Mouse (Mus musculus) E14TG2a.4 (cell line): ENCODE data around the gene Trappc12.

Experiments
- CTCF ChIP-seq: conservative IDR thresholded peaks from 2 replicates; pipeline ENCODE4 v1.5.1; 2014; ENCODE audit warnings: low read length
- NANOG ChIP-seq: IDR thresholded peaks from 2 replicates; pipeline ENCODE4 v1.6.1; 2014; ENCODE audit warnings: borderline replicate concordance, low read length, mixed read lengths
- POU5F1 ChIP-seq: IDR thresholded peaks from 2 replicates; pipeline ENCODE4 v1.6.1; 2014; ENCODE audit warnings: low read length, borderline replicate concordance

DNA sequence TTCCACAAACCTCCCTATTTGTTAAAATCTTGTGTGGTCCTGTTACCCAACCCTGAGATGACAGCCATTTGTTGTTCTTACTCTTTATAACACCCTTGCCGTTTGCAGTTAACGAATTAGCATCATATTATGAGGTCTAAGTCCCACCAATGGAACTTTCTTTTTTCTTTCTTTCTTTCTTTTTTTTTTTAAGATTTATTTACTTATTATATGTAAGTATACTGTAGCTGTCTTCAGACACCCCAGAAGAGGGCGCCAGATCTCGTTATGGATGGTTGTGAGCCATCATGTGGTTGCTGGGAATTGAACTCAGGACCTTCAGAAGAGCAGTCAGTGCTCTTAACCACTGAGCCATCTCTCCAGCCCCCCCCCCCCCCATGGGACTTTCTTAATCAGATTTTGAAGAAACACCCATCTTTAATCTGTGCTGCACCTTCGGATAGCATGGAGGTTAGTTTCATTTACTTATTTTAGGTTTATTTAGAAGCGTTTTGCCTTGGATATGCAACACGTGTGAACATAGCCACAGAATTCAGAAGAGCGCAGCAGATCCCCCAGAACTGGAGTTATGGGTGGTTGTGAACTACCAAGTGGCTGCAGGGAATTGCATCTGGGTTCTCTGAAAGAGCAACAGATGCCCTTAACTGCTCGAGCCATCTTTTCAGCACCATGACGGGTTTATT, 76.1 kb downstream of the Trappc12 start:
- TF ChIP-seq CTCF (no peak), POU5F1 (no peak), NANOG (no peak)
